Mouse (Mus musculus) gastrocnemius, postnatal 10 days (tissue): ENCODE results near the gene Hjurp. TPM values are rescaled to one million over a fixed set of nuclear protein-coding genes. Genes with fewer than 3 reads are reported as not detected.

Source experiments
- DNase-seq: peaks from one replicate; pipeline ENCODE4 v3.0.0; 2021; ENCODE audit warnings: mixed read lengths
- long read RNA-seq, 2 experiments: library from polyadenylated mRNA; stranded (forward); transcript quantifications; one replicate each; pipeline ENCODE4 v2.0.0; 2021
- total RNA-seq, 2 experiments: library from RNA; stranded (reverse); gene quantifications; 2 replicates each; pipeline ENCODE4 v1.2.3; 2021

Hjurp gene
- 10 to 100 TPM; 29.0 to 47.9 TPM for total RNA-seq
- long read RNA-seq, experiment 1, full-length matches to known transcripts, result 11 of 20 reads
- long read RNA-seq, experiment 1, partial matches to known transcripts, result 1 of 20 reads
- long read RNA-seq, experiment 1, other reads (novel, unspliced or antisense), result 8 of 20 reads
- long read RNA-seq, experiment 2, full-length matches to known transcripts, result 13 of 20 reads
- long read RNA-seq, experiment 2, partial matches to known transcripts, result 2 of 20 reads
- long read RNA-seq, experiment 2, other reads (novel, unspliced or antisense), result 5 of 20 reads

DNA sequence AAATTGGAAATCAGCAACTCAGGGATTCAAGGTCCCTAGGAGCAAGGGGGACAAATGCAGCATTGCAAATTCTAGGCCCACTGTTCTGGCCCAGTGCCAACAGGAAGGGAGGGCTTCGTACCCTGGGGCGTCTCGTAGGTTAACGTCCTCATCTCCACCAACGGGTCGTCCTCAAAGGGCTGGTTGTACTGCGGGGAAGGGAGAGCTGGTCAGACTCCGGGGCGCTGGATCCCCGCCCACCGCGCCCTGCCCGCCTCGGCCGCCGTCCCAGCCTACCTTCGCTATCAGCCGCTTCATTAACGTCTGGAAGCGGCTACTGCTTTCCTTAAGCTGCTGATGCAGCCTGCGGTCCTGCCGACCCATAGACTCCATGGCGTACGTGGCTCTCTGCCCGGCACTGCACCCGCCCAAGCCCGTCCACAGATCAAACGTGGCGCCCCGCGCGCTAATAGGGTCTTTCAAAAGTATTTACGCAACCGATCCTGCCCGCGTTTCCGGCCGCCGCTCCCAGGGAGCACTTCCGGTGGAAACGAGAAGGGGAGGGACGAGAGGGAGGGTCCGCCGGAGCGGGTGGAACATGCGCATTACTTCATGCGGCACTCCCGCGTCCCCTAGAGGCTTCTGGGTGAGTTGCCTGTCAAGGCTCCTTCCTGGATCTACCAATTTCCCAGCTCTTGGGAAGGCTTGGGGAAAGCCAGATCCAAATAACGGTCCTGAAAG, at the start of gene Hjurp, which contains the start of gene Trpm8:
TSS of gene Hjurp (minus strand) at position 536 of the 720 bp plus-strand sequence.
TSS of gene Trpm8 (plus strand) at position 564 of the 720 bp plus-strand sequence.
- peak; percentile 100 for DNase-seq

DNA sequence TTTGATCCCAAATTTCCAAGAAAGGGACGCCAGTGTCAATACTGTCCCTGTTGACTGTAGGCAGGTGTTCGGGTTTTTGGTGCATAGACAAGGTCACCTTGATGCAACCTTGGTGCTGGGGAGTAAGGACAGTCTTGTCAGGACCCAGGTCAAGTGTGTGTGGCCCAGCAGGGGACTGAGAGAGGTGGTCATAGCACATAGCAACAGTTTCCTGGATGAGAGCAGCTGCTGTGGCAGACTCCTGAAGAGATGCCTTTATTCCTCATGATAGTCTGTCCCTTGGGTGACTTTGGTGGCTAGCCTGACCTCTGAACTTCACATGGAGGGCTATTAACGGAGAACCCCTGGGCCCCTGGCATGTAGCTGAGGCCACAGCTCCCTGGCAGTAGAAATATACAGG, 45.7 kb upstream of the Hjurp start:
- DNase-seq, result no peak

DNA sequence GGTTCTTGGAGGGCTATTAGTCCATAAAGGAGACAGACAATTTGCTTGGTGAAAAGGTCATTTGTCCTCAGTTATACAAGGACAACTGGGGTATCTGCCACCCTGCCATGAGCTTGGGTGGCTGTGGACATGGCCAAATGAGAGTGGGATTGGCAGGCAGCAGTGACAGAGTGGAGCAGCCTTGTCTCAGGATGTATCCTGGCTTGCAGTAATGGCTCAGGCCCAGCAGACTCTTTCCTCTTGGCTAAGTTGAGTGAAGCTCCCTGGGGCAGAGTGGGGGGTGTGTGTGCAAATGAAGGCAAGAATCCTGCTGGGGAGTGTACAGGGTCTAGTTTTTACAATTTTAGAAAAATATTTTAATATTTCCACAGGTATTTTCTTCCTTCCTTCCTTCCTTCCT, 44.7 kb upstream of the Hjurp start:
- no peak for DNase-seq

DNA sequence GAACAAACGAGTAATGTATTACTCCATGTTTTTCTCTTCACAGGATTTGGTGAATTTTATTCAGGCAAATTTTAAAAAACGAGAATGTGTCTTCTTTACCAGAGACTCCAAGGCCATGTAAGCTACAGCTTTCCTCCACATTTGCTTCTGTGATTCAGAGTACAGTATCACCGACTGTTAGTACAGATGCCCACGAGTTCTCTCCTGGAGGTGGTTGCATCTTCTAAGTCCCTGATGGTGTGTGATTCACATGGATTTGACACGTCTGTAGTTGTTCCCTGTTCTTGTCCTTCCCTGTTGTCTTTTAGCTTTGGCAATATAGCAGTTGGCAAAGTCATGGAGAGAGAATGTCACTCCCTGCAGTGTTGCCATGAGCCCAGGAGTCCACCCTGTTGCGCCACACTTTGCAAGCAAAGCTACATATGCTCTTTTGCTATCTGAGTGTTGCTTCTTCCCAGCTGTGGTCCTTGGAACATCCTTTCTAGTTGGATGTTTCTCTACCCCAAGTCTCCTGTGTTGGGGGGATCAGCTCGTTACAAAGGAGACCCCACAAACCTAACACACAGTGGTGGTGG, 43.5 kb upstream of the Hjurp start:
- no peak for DNase-seq

DNA sequence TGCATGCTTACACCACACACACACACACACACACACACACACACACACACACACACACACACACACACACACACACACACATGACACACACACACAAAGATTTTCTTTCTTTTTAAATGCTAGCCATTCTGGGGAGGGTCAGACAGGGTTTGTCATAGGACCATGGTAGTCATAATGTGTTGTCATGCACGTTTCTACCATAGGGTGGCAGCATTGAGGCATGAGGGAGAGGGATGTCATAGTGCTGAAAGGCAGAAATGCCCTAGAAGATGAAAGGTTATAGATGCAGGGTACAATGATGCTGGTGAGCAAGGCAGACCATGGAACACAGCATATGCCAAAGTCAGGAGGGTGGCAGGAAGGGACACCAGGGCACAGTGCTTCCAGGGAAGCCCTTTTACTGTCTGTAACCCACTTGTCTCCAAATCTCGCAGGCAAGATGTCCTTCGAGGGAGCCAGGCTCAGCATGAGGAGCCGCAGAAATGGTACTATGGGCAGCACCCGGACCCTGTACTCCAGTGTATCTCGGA, 41.2 kb upstream of the Hjurp start:
- DNase-seq, result peak; percentile 64

DNA sequence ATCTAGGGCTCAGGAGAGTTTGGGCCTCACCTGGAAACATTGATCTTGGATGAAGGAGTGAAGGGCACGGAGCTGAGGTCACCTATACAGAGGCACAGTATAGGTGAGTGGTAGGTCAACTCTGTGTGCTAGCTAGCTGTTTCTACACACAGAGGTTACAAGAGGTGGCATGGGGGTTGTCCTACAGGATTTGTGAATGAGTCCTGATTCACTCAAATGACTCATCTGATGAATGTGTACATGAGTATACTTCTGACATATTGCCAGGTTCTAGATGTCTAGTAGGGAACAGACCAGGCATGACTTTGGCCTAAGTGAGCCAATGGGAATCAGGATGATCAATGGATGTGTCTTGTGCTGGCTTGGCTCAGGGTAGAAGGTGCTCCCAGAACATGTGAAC, 39.8 kb upstream of the Hjurp start:
- DNase-seq, result no peak

DNA sequence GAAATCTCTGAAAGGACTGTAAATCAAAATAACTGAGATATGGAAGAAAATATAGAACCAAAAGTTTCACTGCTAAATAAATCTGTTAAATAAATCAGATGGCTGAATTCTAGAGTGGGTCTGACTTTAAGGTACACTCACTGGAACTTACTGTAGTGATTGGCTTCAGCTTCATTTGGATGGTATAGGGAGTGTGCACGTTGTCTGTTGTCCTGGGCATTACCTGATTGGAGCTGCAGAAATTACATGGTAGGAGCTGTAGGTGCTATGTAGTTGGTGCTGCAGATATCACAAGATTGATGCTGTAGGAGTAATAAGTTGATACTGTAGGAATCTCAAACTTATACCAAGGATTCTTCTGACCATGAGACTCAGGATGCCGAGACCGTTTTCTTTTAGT, 32.9 kb upstream of the Hjurp start:
- DNase-seq, result no peak

DNA sequence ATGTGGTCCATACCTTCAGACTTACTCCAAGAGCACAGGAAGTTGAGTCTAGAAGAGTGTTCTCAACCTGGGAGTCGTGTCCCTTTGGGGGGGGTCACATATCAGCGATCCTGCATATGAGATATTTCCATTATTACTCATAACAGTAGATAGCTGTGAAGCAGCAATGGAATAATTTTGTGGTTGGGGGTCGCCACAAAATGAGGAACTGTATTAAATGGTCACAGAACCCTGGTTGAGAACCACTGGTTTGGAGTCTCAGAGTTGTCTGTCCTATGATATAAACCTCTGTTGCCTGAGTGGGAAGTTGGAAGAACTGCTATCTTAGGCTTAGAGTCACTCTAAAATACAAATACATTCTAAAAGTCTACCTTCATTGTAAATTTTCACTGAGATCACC, 32.5 kb upstream of the Hjurp start:
- DNase-seq, result no peak

DNA sequence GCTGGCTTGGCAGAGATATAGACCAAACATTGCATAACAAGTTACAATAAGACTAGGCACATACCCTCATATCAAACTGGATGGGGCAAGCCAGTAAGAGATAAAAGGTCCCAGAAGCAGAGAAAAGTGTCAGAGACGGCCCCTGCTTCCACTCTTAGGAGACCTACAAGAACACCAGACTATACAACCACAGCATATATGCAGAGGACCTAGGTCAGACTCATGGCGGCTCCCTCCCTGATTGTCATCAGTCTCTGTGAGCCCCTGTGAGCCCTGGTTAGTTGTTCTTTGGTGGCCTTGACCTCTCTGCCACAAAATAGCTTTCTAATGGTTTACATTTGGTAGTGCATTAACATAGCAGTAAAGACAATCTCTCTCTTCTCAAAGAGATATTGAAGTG, 31.6 kb upstream of the Hjurp start:
- no peak for DNase-seq

DNA sequence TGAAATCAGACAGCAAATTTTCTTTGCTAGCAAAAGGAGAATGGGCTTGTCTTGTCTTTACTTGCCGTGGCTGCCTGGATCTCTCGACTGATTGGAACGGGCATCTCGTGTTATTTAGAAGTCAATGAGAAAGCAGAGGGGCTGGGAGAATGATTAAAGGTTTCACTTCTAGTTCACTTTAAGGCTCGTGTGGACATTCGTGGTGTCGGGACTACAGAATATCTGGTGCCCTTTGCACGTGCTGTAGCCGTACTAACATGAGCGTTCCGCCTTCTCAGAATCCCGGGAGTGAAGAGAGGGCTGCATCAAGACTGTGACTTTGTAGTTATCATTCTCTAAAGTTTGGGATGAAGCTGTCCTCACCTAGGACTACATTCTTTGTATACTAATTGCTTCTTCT, 29.7 kb upstream of the Hjurp start:
- no peak for DNase-seq

DNA sequence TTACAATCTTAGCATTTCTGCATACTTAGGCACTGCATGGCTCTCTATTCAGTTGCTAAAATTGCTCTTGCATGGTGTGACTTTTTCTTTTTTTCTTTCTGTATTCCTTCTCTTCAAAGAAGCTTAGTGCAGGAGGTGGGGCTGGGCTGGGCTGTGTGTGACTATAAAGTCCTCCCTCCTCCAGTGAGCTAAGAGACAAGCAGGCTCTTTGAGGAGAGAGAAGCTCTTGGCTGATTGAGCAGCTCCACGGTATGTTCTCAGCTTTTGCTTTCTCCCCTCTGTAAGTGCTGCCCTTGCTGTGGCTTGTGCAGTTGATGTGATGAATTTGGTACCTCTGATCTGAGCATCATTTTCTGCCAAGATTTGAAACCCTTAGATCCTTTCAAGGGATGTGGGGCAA, 29.1 kb upstream of the Hjurp start:
- DNase-seq, result no peak

DNA sequence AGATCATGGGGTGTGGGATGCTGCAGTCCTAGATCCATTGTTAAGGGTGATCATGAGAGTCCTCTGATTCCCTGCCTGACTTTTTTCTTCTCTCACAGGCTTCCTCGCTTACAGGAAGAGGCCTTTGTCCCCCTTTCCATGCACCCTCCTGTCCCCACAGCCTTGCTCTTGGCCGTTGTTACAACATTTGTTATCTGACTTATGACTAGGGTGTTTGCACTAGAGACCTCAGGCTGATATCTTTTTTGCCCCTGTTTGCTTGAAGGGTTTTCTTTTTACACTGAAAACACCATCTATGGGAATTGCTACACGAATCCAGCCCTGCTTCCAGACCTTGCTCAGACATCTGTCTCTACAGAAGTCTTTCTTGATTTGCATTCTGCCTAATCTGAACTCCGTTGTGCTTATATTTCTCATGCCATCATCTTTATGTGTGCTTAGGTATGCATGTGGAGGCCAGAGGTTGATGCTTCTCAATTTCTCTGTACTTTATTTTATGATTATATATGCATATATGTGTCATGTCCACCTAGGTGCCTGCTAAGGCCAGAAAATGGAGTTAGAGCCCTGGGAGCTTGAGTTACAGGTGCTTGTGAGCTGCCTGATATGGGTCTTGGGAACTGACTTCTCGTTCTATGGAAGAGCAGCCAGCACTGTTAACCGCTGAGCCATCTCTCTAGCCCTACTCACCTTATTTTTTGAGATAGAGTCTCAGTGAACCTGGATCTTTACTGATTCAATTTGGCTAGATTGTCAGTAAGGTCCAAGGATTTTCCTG, 27.8 kb upstream of the Hjurp start:
- DNase-seq, result no peak

DNA sequence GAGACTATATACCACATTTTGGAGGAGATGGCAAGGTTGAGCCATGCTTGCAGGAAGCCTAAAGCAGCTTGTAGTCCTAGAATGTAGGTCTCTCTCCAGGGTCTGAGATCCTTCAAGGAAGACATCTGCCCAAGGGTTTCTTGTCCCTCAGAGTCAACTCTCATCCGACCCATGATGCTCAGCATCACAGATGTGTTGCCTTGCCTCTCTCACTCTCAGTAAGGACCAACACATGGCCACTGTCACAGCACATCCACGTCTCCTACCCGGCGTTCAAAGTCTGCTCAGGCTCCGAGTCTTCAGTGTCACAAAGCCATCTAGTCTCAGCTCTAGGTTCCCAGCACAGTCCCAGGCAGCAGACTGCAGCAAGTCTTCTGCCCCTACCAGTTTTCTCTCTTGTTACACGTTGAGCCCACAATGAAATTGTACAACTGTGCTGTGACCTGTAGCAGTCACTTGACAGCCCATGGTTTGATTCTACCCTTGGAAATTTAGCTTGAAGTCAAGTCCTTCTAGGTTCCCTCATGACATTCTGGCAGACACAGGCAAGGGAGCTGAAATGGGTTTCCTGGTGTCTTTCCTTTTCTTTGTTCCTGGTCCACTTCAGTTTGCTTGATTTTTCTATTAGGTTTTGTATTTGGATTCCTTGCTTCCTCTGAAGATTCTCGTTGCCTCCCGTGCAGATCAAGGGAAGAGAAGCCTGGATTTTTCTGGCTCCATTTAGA, 27.0 kb upstream of the Hjurp start:
- DNase-seq, result no peak

DNA sequence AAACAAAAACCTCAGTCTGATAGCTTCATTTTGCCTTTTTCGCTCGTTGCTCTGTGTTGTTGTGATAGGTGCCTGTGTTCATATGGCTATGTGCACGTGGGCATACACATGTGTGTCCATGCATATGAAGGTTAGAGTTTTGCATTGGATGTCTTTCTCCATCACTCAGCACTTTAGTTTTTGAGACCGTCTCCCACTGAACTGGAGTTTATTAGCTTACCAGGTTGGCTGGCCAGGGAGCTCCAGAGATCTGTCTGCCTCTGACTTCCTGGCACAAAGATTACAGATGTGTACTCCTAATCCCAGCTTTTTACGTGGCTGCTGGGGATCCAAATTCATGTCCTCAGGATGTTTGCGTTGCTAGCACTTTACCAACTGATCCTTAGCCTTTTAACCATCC, 26.3 kb upstream of the Hjurp start:
- DNase-seq, result no peak

DNA sequence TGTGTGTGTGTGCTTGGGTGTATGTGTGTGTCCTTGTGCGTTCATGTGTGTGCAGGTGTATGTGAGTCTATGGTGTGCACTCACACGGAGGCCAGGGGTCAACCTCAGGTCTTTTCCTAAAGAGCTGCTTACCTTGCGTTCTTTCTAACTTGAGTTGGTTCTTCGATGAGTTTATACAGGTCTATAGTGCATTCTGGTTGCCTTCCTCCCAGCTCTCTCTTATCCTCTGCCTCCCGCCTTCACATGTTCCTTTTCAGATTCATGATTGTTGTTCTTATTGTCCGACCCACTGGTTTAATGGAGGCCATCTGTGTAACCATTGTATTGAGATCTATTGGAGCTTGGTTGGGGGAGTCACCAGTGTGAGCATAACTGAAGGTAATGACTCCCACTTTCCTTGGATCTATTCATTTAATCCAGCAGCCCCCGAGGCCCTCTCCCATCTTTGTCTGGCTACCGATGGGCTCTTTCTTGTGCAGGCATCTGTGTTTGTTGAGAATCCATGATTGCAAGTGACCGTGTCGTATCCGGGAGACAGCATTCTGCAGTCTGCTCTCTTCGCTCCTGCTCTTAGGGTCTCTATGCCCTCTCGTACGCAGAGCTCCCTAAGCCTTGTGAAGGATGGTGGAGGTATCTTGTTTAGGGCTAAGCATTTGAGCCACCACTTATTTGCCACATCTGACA, 24.8 kb upstream of the Hjurp start:
- no peak for DNase-seq

DNA sequence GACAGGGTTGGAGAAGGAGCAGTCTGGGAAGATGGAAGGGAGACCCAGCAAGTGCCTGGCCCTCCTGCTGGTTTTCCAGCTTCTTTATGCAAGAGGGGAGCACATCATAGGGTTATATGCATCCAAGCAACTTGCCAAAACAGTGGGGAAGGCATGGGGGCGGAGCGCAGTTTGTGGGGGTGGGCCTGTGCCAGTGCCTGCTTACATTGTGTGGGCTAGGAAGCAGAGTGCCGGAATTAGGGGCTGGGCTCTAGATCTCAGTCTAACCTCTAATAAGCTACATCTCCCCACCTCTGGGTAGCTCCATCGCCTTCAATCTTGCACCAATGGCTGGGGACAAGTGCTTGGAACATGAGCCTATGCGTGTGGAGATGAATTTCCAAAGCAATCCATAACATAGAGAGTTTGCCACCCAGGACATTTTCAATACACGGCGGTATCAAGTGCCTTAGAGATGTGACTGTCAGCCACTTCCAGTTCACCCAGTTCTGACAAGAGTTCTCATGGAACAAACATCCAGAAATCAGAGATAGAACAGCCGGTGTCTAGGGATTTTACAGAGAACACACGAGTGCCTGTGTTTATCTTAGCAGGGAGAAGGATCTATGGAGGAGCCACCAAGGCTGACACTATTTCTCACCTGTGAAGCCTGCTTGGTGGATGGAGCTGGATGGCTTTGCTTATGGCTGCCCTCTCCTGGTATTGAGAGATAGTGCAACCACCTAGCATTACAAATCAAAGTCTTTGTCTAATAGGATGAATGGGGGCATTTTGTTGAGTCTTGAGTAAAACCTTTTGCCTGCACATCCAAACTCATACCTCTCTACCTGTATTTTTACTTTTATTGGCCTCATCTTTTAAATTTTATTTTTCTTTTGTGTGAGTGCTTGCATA, 23.9 kb upstream of the Hjurp start:
- DNase-seq, result no peak

DNA sequence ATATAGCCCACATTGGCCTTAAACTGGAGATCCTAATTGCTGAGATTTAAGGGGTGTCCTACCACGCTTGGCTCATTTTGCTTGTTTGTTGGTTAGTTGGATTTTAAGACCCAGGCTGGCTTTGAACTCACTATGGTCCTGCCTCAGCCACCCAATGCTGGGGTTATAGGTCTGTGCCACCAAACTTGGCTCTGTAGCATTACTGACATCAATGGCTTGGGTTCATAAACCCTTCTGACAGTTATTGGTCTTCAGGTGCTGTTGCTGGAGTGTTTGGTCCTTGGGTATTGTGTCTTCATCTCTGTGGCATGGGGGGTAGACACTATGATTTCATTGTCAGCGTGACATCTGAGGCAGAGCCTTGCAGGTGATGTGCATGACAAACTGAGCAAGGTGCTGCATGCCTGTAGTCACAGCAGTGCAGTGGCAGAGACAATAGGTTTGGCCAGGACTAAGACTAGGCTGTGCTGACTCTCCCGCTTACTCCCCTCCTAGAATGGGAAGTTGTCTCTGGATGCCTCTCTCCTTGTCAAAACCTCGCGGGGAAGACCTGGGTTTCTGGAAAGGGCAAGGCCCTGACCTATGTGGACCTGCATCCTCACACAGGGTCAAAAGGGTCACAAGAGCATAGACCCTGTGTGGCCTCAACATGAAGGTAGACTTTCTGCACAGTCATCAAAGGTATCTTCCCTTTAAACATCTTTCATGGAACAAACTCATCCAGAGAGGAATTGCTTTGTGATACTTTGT, 23.0 kb upstream of the Hjurp start:
- no peak for DNase-seq

DNA sequence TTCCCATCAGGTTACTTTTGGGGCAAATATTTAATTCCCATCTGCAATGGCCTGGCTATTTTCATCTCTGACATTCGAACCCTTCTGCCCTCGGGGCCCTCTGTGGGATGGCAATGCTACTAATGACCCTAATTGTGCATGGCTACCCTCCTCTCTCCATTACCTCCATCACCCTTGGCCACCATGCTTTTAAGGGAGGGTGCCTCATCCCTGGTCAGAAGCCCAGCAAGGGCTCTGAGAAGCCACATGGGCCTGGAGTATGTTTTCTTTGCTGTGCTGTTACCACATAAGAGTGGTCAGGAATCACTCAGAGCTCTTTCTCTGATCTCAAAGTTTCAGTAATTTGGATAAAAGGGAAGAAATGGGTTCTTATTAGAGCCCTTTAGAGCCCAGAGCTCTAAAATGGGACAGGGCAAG, 22.1 kb upstream of the Hjurp start:
- DNase-seq, result no peak
